Mouse (Mus musculus): Measurements from ENCODE around the gene Wasf2.

DNA sequence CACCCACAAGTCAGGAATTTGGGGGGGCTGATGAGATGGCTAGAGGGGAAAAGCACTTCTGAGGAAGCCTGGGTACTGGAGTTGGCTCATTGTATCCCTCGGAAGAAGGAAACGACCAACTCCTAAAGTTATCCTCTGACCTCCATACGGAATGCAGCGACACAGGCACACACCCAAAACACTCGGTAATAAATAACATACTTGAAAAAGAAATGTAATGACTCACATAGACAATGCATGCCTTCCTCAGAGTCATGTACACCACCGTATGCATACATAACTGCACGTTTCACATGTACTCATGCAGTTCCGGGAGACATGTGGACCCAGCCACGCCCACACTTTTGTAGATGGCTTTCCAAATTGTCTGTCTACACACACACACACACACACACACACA lies 41.0 kb upstream of the Wasf2 start:
- TF ChIP-seq POLR2A (IDR thresholded peaks at IDR 0.05; ENCODE audit: extremely low read depth, insufficient read depth, low read length) (no peak), CTCF (IDR thresholded peaks at IDR 0.05; ENCODE audit: extremely low read depth, insufficient read depth, low read length) (no peak)

Data from cortical plate, adult 2 months (tissue).